In genomic region chr8:119164076-119164475, GRCm38 (mm10) we compare ENCODE assay signal across 12 mouse cellular contexts.
DNase-seq lines count a peak whose midpoint lies in the region; ATAC-seq lines count a peak whose summit lies in the region.
"Had no signal": no experiment of that assay in that cellular context is flagged by ENCODE, and none has a peak within 500 bp of the region (broad histone marks: within the 10 kb centered on the region; RNA-seq: fewer than 3 reads in every experiment).

No protein-coding gene starts in this region.

- H3K27ac ChIP-seq in kidney, embryonic 16.5 days (ENCODE audit: low read length), result no peak overlapping the region
- no peak overlapping the region for H3K27ac ChIP-seq in embryonic facial prominence, embryonic 10.5 days (replicated peaks)
- H3K27ac ChIP-seq: embryonic facial prominence, embryonic 15.5 days; hindbrain, postnatal 0 days had no signal

- H3K27me3 ChIP-seq in kidney, embryonic 16.5 days (ENCODE audit: insufficient read depth, low read length), result no peaks in the 10 kb centered on the region
- no peaks in the 10 kb centered on the region for H3K27me3 ChIP-seq in embryonic facial prominence, embryonic 10.5 days (replicated peaks; ENCODE audit: low read depth, poor library complexity, severe bottlenecking)
- H3K27me3 ChIP-seq: embryonic facial prominence, embryonic 15.5 days had no signal

- H3K36me3 ChIP-seq in kidney, embryonic 16.5 days (ENCODE audit: insufficient read depth, low read length), result no peaks in the 10 kb centered on the region
- no peaks in the 10 kb centered on the region for H3K36me3 ChIP-seq in embryonic facial prominence, embryonic 10.5 days (replicated peaks)
- H3K36me3 ChIP-seq: embryonic facial prominence, embryonic 15.5 days had no signal

- DNase-seq in kidney, postnatal 10 days, result peak; percentile 62
- peak; percentile 67 for DNase-seq in 3T3-L1 (ENCODE audit: low read depth, low spot score)
- DNase-seq in ES-CJ7 (ENCODE audit: low read depth, low spot score), result peak; percentile 70
- peak; percentile 72 for DNase-seq in embryonic facial prominence, embryonic 10.5 days (ENCODE audit: low spot score)
- no peak for DNase-seq in right cerebral cortex, postnatal 14 days
- DNase-seq: gastrocnemius, postnatal 14 days; layer of hippocampus, postnatal 36 days; lung, adult 2 months had no signal

- H3K9me3 ChIP-seq in kidney, embryonic 16.5 days (ENCODE audit: low read length), result no peaks in the 10 kb centered on the region
- H3K9me3 ChIP-seq in embryonic facial prominence, embryonic 10.5 days, result no peaks in the 10 kb centered on the region
- H3K9me3 ChIP-seq: embryonic facial prominence, embryonic 15.5 days had no signal

- no peaks in the 10 kb centered on the region for H3K4me1 ChIP-seq in kidney, embryonic 16.5 days (ENCODE audit: insufficient read depth, low read length)
- H3K4me1 ChIP-seq in embryonic facial prominence, embryonic 10.5 days, result peaks cover 5% of the 10 kb centered on the region; the same call in 1 of the 2 replicates
- H3K4me1 ChIP-seq: embryonic facial prominence, embryonic 15.5 days had no signal

- ATAC-seq in kidney, embryonic 16.5 days (ENCODE audit: low FRiP score, low TSS enrichment), result no peak
- no peak for ATAC-seq in frontal cortex, adult (ENCODE audit: low TSS enrichment)
- ATAC-seq: hindbrain, postnatal 0 days had no signal

- no peak overlapping the region for H3K4me3 ChIP-seq in kidney, embryonic 16.5 days (ENCODE audit: low read length)
- H3K4me3 ChIP-seq in embryonic facial prominence, embryonic 10.5 days, result no peak overlapping the region
- H3K4me3 ChIP-seq: embryonic facial prominence, embryonic 15.5 days had no signal

- H3K9ac ChIP-seq in kidney, embryonic 16.5 days (replicated peaks; ENCODE audit: low read length), result no peak overlapping the region
- H3K9ac ChIP-seq: embryonic facial prominence, embryonic 15.5 days had no signal

- H3K4me2 ChIP-seq in kidney, embryonic 16.5 days (replicated peaks; ENCODE audit: low read depth, low read length), result no peak overlapping the region
- H3K4me2 ChIP-seq: embryonic facial prominence, embryonic 15.5 days had no signal

- WGBS in kidney, embryonic 16.5 days, result 60% methylated on average over 5 of the region's 5 CpGs
- WGBS in embryonic facial prominence, embryonic 10.5 days, result 57% methylated on average over 5 of the region's 5 CpGs
